Mouse (Mus musculus): ENCODE results near the gene Ppil6. TPM values are rescaled to one million over a fixed set of nuclear protein-coding genes. Genes with fewer than 3 reads are reported as not detected.

Ppil6 gene
- polyA plus RNA-seq, 1 experiment from 2014 or later, result 11.7 TPM

DNA sequence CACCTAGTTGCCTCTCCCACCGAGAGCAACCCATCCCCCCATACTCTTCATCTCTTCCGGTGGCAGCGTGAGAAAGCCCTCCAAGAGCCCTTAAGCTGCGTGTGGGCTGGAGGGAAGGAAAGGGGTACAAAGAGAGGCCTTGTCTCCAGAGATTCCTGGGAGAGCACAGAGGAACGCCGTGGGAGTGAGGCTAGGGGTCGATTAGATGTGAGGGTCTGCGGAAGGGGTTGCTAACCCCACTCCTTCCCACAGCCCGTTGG is 13.3 kb upstream of the Ppil6 start:
- H3K27ac ChIP-seq (ENCODE audit: low read length), result peak overlapping the region; percentile 79
- DNase-seq (ENCODE audit: low spot score), result no peak
- TF ChIP-seq CTCF (IDR thresholded peaks at IDR 0.05), result no peak
- TF ChIP-seq EP300 (IDR thresholded peaks at IDR 0.05), result no peak; the same call in 1 of the 2 replicates
- no peaks in the 10 kb centered on the region for H3K27me3 ChIP-seq (replicated peaks; ENCODE audit: insufficient read depth, low read length)
- 0% methylated on average over 8 of the region's 9 CpGs for WGBS
- no peaks in the 10 kb centered on the region for H3K9me3 ChIP-seq (ENCODE audit: low read length)
- H3K4me1 ChIP-seq (ENCODE audit: insufficient read depth, low read depth, low read length), result peaks cover 16% of the 10 kb centered on the region; the same call in 1 of the 2 replicates
- H3K9ac ChIP-seq (replicated peaks; ENCODE audit: low read depth), result peak overlapping the region; percentile 52
- H3K4me3 ChIP-seq (ENCODE audit: low read depth, low read length), result peak overlapping the region; percentile 52
- ATAC-seq, result peak; percentile 13
- no peaks in the 10 kb centered on the region for H3K36me3 ChIP-seq (ENCODE audit: insufficient read depth, low read length)
- peak overlapping the region; percentile 88 for H3K4me2 ChIP-seq (replicated peaks; ENCODE audit: low read depth, low read length)

- 7% methylated on average over 20 of the region's 20 CpGs for WGBS
- H3K4me1 ChIP-seq (ENCODE audit: insufficient read depth, low read depth, low read length), result peaks cover 16% of the 10 kb centered on the region; the same call in 1 of the 2 replicates
Measured at GRCm38 (mm10) chr10:41477278-41478181, 12.7 kb upstream of the Ppil6 start.

DNA sequence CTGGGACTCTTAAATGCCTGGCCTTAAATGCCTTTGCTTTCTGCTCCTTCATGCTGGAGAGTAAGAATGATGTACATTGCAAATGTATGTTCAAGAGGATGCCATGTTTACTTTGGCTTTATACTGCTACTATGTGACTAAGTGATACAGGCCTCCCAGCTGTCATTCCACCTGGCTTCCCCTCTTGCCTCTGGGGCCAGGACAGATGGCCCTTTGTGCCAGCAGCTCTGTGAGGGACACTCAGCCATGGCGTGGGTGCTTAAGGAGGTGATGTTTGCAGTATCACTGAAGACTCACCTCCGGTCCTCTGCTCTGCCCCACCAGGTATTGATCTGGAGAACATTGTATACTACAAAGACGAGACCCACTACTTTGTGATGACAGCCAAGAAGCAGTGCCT is 10.3 kb upstream of the Ppil6 start:
- Histone ChIP-seq H3K4me3 (ENCODE audit: low read depth, low read length) (no peak overlapping the region), H3K4me1 (ENCODE audit: insufficient read depth, low read depth, low read length) (peaks cover 16% of the 10 kb centered on the region; the same call in 1 of the 2 replicates), H3K4me2 (replicated peaks; ENCODE audit: low read depth, low read length) (no peak overlapping the region), H3K27me3 (replicated peaks; ENCODE audit: insufficient read depth, low read length) (no peaks in the 10 kb centered on the region), H3K27ac (ENCODE audit: low read length) (no peak overlapping the region), H3K9ac (replicated peaks; ENCODE audit: low read depth) (no peak overlapping the region), H3K9me3 (ENCODE audit: low read length) (no peaks in the 10 kb centered on the region), H3K36me3 (ENCODE audit: insufficient read depth, low read length) (peaks cover 8% of the 10 kb centered on the region; the same call in 1 of the 2 replicates)
- 63% methylated on average over 3 of the region's 3 CpGs for WGBS
- TF ChIP-seq EP300 (IDR thresholded peaks at IDR 0.05), result no peak
- DNase-seq (ENCODE audit: low spot score) (no peak), ATAC-seq (no peak)

More at GRCm38 (mm10) chr10:41477278-41478181, 12.7 kb upstream of the Ppil6 start:
- no peak for TF ChIP-seq CTCF (IDR thresholded peaks at IDR 0.05)
- no peak for TF ChIP-seq EP300 (IDR thresholded peaks at IDR 0.05)
- Histone ChIP-seq H3K27ac (ENCODE audit: low read length) (peak overlapping the region; percentile 79), H3K9me3 (ENCODE audit: low read length) (no peaks in the 10 kb centered on the region), H3K27me3 (replicated peaks; ENCODE audit: insufficient read depth, low read length) (no peaks in the 10 kb centered on the region), H3K4me2 (replicated peaks; ENCODE audit: low read depth, low read length) (peak overlapping the region; percentile 88), H3K9ac (replicated peaks; ENCODE audit: low read depth) (peak overlapping the region; percentile 52), H3K4me3 (ENCODE audit: low read depth, low read length) (peak overlapping the region; percentile 52), H3K36me3 (ENCODE audit: insufficient read depth, low read length) (no peaks in the 10 kb centered on the region)
- DNase-seq (ENCODE audit: low spot score), result peak; percentile 93
- ATAC-seq, result peak; percentile 80

- Histone ChIP-seq H3K9ac (replicated peaks; ENCODE audit: low read depth) (no peak overlapping the region), H3K27me3 (replicated peaks; ENCODE audit: insufficient read depth, low read length) (no peaks in the 10 kb centered on the region), H3K4me3 (ENCODE audit: low read depth, low read length) (no peak overlapping the region), H3K36me3 (ENCODE audit: insufficient read depth, low read length) (peaks cover 18% of the 10 kb centered on the region; the same call in 1 of the 2 replicates), H3K27ac (ENCODE audit: low read length) (no peak overlapping the region), H3K4me1 (ENCODE audit: insufficient read depth, low read depth, low read length) (peaks cover 10% of the 10 kb centered on the region; the same call in 1 of the 2 replicates), H3K4me2 (replicated peaks; ENCODE audit: low read depth, low read length) (no peak overlapping the region), H3K9me3 (ENCODE audit: low read length) (no peaks in the 10 kb centered on the region)
- TF ChIP-seq CTCF (IDR thresholded peaks at IDR 0.05) (no peak), EP300 (IDR thresholded peaks at IDR 0.05) (no peak)
- ATAC-seq, result no peak
- DNase-seq (ENCODE audit: low spot score), result no peak
- WGBS, result 66% methylated on average over 33 of the region's 33 CpGs
Measured at GRCm38 (mm10) chr10:41480938-41481880, 9.0 kb upstream of the Ppil6 start.

DNA sequence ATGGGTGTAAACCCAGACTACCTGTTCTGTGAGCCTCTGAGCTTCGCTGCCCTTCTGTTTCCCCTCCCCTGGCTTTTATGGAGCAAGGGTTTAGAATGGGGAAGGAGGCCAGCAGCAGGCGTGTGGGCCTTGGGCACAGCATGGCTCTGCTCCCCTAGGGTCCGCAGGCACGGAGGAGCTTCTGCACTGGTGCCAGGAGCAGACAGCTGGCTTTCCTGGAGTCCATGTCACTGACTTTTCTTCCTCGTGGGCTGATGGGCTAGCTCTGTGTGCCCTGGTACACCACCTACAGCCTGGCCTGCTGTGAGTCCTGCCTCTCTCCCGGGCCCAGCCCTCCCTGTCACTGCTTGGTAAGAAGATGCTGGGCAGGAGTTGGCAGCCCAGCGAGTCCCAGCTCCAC is 7.8 kb upstream of the Ppil6 start:
- H3K9ac ChIP-seq (replicated peaks; ENCODE audit: low read depth), result no peak overlapping the region
- no peak overlapping the region for H3K4me3 ChIP-seq (ENCODE audit: low read depth, low read length)
- no peak for DNase-seq (ENCODE audit: low spot score)
- no peak overlapping the region for H3K4me2 ChIP-seq (replicated peaks; ENCODE audit: low read depth, low read length)
- no peak for ATAC-seq
- TF ChIP-seq EP300 (IDR thresholded peaks at IDR 0.05) (no peak), CTCF (IDR thresholded peaks at IDR 0.05) (no peak)
- H3K36me3 ChIP-seq (ENCODE audit: insufficient read depth, low read length), result peaks cover 24% of the 10 kb centered on the region
- H3K27me3 ChIP-seq (replicated peaks; ENCODE audit: insufficient read depth, low read length), result no peaks in the 10 kb centered on the region
- H3K4me1 ChIP-seq (ENCODE audit: insufficient read depth, low read depth, low read length), result peaks cover 2% of the 10 kb centered on the region; the same call in 1 of the 2 replicates
- WGBS, result 91% methylated on average over 7 of the region's 7 CpGs
- H3K9me3 ChIP-seq (ENCODE audit: low read length), result no peaks in the 10 kb centered on the region
- H3K27ac ChIP-seq (ENCODE audit: low read length), result no peak overlapping the region

- no peak for TF ChIP-seq EP300 (IDR thresholded peaks at IDR 0.05)
- no peak for TF ChIP-seq CTCF (IDR thresholded peaks at IDR 0.05)
- Histone ChIP-seq H3K36me3 (ENCODE audit: insufficient read depth, low read length) (peaks cover 29% of the 10 kb centered on the region), H3K9me3 (ENCODE audit: low read length) (no peaks in the 10 kb centered on the region), H3K4me2 (replicated peaks; ENCODE audit: low read depth, low read length) (no peak overlapping the region), H3K27me3 (replicated peaks; ENCODE audit: insufficient read depth, low read length) (no peaks in the 10 kb centered on the region), H3K4me3 (ENCODE audit: low read depth, low read length) (no peak overlapping the region), H3K4me1 (ENCODE audit: insufficient read depth, low read depth, low read length) (peaks cover 5% of the 10 kb centered on the region; the same call in 1 of the 2 replicates), H3K9ac (replicated peaks; ENCODE audit: low read depth) (no peak overlapping the region), H3K27ac (ENCODE audit: low read length) (no peak overlapping the region)
- 88% methylated on average over 16 of the region's 16 CpGs for WGBS
- no peak for ATAC-seq
- DNase-seq (ENCODE audit: low spot score), result no peak
Measured at GRCm38 (mm10) chr10:41485778-41486177, 4.5 kb upstream of the Ppil6 start.
